Mouse (Mus musculus) erythroblast, embryonic 14.5 days (primary cell): ENCODE measurements around the gene Sec14l1.

ENCODE experiments used
- GATA1 ChIP-seq: IDR thresholded peaks from 2 replicates; pipeline ENCODE4 v1.6.1; 2012; ENCODE audit warnings: low read length, inconsistent platforms, mixed read lengths
- TAL1 ChIP-seq: IDR thresholded peaks from 3 replicates; pipeline ENCODE4 v1.6.1; 2012; ENCODE audit warnings: low read length, inconsistent platforms, mixed read lengths

GRCm38 (mm10) chr11:117163098-117163497, 48.1 kb downstream of the Sec14l1 start:
- TF ChIP-seq TAL1 (no peak), GATA1 (no peak)
